Mouse (Mus musculus): ENCODE data around the gene Macf1. TPM values are rescaled to one million over a fixed set of nuclear protein-coding genes. Genes with fewer than 3 reads are reported as not detected.

The Macf1 gene
- polyA plus RNA-seq, 1 experiment = 88.5 TPM

DNA sequence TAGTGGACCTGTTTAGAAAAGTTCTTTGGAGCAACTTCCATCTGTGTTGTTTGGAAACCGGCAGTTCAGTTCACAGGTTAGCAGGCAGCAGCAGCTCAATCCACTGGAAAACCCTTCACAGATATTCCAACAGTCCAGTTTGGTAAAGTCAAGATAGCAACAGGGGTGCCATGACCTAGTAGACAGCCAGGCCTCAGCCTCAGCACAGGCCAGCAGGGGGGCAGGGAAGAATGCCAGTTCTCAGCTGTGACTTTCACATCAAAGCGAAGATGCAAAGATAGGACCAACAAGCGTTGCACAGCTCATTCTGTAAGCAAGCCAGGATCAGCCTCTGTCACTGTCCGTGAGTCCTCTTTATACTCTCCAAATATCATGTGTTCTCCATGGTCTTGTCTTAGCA lies 37.6 kb upstream of the Macf1 start:
- Histone ChIP-seq H3K27me3 (ENCODE audit: control insufficient read depth, insufficient read depth, insufficient read length) (no peaks in the 10 kb centered on the region), H3K36me3 (ENCODE audit: control insufficient read depth, insufficient read depth) (no peaks in the 10 kb centered on the region), H3ac (ENCODE audit: control insufficient read depth, insufficient read length) (no peak overlapping the region), H3K4me2 (ENCODE audit: low read depth) (no peak overlapping the region), H3K4me3 (no peak overlapping the region), H3K79me2 (ENCODE audit: control insufficient read depth, insufficient read depth) (peaks cover 11% of the 10 kb centered on the region)
- TF ChIP-seq POLR2A (IDR thresholded peaks at IDR 0.05; ENCODE audit: insufficient read length, low read depth) (no peak), MYOD1 (IDR thresholded peaks at IDR 0.05; ENCODE audit: control insufficient read depth in 1 of 3, insufficient read length in 2 of 3, low read depth in 2 of 3) (no peak), TCF12 (IDR thresholded peaks at IDR 0.05; ENCODE audit: insufficient read depth, poor library complexity, severe bottlenecking) (no peak), TCF3 (IDR thresholded peaks at IDR 0.05; ENCODE audit: insufficient read length, low read depth) (no peak), USF1 (IDR thresholded peaks at IDR 0.05; ENCODE audit: low read depth) (no peak), E2F4 (IDR thresholded peaks at IDR 0.05; ENCODE audit: insufficient read depth) (no peak), MYOG (IDR thresholded peaks at IDR 0.05; ENCODE audit: control insufficient read depth in 1 of 3, insufficient read depth in 1 of 3, insufficient read length in 2 of 3, low read depth in 2 of 3) (no peak), MAX (IDR thresholded peaks at IDR 0.05; ENCODE audit: low read depth) (no peak), SRF (IDR thresholded peaks at IDR 0.05; ENCODE audit: control insufficient read depth, insufficient read length, low read depth) (no peak), REST (IDR thresholded peaks at IDR 0.05; ENCODE audit: insufficient read depth, insufficient read length) (no peak), CEBPB (IDR thresholded peaks at IDR 0.05; ENCODE audit: insufficient read depth, poor library complexity, severe bottlenecking) (no peak), POLR2AphosphoS2 (IDR thresholded peaks at IDR 0.05; ENCODE audit: insufficient read length, low read depth) (no peak)

DNA sequence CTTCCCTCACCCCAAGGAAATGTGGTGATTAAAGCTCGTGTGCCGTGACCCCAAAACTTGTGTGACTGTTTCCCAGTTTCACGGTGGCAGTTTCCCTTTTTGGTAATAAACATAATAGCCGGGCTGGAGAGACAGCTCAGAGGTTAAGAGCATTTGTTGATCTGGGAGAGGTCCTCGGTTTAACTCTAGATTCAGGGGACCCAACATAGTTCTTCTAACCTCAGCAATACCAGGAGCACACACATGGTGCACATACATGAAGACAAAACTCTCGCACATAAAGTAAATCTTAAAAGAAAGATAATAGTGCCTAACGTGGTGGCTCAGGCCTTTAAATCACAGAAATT lies 34.2 kb upstream of the Macf1 start:
- peaks cover 19% of the 10 kb centered on the region for H3K79me2 ChIP-seq (ENCODE audit: control insufficient read depth, insufficient read depth)
- peak overlapping the region; percentile 93 for H3K4me3 ChIP-seq
- TF ChIP-seq MYOG (IDR thresholded peaks at IDR 0.05; ENCODE audit: control insufficient read depth in 1 of 3, insufficient read depth in 1 of 3, insufficient read length in 2 of 3, low read depth in 2 of 3) (no peak), TCF12 (IDR thresholded peaks at IDR 0.05; ENCODE audit: insufficient read depth, poor library complexity, severe bottlenecking) (no peak), POLR2AphosphoS2 (IDR thresholded peaks at IDR 0.05; ENCODE audit: insufficient read length, low read depth) (no peak), REST (IDR thresholded peaks at IDR 0.05; ENCODE audit: insufficient read depth, insufficient read length) (no peak), CEBPB (IDR thresholded peaks at IDR 0.05; ENCODE audit: insufficient read depth, poor library complexity, severe bottlenecking) (no peak), USF1 (IDR thresholded peaks at IDR 0.05; ENCODE audit: low read depth) (no peak), POLR2A (IDR thresholded peaks at IDR 0.05; ENCODE audit: insufficient read length, low read depth) (no peak), TCF3 (IDR thresholded peaks at IDR 0.05; ENCODE audit: insufficient read length, low read depth) (no peak), E2F4 (IDR thresholded peaks at IDR 0.05; ENCODE audit: insufficient read depth) (no peak), MYOD1 (IDR thresholded peaks at IDR 0.05; ENCODE audit: control insufficient read depth in 1 of 3, insufficient read length in 2 of 3, low read depth in 2 of 3) (no peak), SRF (IDR thresholded peaks at IDR 0.05; ENCODE audit: control insufficient read depth, insufficient read length, low read depth) (no peak), MAX (IDR thresholded peaks at IDR 0.05; ENCODE audit: low read depth) (no peak)
- peaks cover 13% of the 10 kb centered on the region for H3K36me3 ChIP-seq (ENCODE audit: control insufficient read depth, insufficient read depth)
- no peaks in the 10 kb centered on the region for H3K27me3 ChIP-seq (ENCODE audit: control insufficient read depth, insufficient read depth, insufficient read length)
- H3ac ChIP-seq (ENCODE audit: control insufficient read depth, insufficient read length) = peak overlapping the region; percentile 48
- peak overlapping the region; percentile 75 for H3K4me2 ChIP-seq (ENCODE audit: low read depth)

DNA sequence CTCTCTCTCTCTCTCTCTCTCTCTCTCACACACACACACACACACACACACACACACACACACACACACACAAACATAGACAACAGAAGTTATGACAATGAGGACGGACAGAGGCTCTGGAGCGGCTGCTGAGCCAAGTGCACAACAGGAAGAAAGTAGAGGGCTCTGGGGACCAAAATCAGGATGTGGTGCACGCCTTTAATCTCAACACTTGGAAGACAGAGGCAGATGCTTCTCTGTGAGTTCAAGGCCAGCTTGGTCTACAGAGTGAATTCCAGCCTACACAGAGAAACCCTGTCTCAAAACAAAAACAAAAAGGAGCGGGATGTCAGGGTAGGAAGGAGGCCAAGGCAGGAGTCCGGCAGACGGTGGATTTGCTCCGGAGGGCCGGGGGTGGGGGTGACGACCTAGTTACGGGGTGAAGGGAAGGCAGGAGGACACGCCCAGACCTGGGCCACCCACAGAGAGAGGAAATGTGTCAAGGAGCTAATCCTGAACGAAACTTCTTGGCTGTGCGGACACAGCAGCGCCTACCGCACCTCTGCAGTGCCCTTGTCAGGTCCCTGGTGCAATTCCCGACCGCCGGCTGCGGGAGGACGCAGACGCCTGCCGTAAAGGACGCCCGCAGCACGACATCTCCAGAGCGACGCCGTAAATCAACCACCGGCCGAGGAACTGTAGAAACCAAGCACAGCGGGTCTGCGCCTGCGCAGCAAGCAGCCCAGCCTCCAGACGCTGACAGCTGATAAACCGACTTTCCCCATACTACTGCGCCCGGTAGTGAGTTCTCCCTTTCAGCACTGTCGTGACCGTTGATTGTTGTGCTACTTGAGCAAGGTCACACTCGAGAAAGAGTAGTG lies 33.6 kb upstream of the Macf1 start, which contains the start of gene Ndufs5:
Gene Ndufs5, minus strand, starts transcription at position 629 of the 860 bp plus-strand sequence.
- peaks cover 13% of the 10 kb centered on the region for H3K36me3 ChIP-seq (ENCODE audit: control insufficient read depth, insufficient read depth)
- no peak for TF ChIP-seq USF1 (IDR thresholded peaks at IDR 0.05; ENCODE audit: low read depth)
- TF ChIP-seq MYOD1 (IDR thresholded peaks at IDR 0.05; ENCODE audit: control insufficient read depth in 1 of 3, insufficient read length in 2 of 3, low read depth in 2 of 3) = peak in 2 of 3 experiments; percentile 37 to 44
- TF ChIP-seq CEBPB (IDR thresholded peaks at IDR 0.05; ENCODE audit: insufficient read depth, poor library complexity, severe bottlenecking) = no peak
- peak in 2 of 3 experiments; percentile 49 to 64 for TF ChIP-seq MYOG (IDR thresholded peaks at IDR 0.05; ENCODE audit: control insufficient read depth in 1 of 3, insufficient read depth in 1 of 3, insufficient read length in 2 of 3, low read depth in 2 of 3)
- TF ChIP-seq SRF (IDR thresholded peaks at IDR 0.05; ENCODE audit: control insufficient read depth, insufficient read length, low read depth) = no peak
- TF ChIP-seq REST (IDR thresholded peaks at IDR 0.05; ENCODE audit: insufficient read depth, insufficient read length) = no peak
- TF ChIP-seq TCF3 (IDR thresholded peaks at IDR 0.05; ENCODE audit: insufficient read length, low read depth) = no peak
- TF ChIP-seq POLR2A (IDR thresholded peaks at IDR 0.05; ENCODE audit: insufficient read length, low read depth) = peak; percentile 91
- TF ChIP-seq E2F4 (IDR thresholded peaks at IDR 0.05; ENCODE audit: insufficient read depth) = no peak
- no peak for TF ChIP-seq TCF12 (IDR thresholded peaks at IDR 0.05; ENCODE audit: insufficient read depth, poor library complexity, severe bottlenecking)
- no peak for TF ChIP-seq MAX (IDR thresholded peaks at IDR 0.05; ENCODE audit: low read depth)
- TF ChIP-seq POLR2AphosphoS2 (IDR thresholded peaks at IDR 0.05; ENCODE audit: insufficient read length, low read depth) = peak; percentile 93
- peak within 1 kb of the TSS; percentile 92 for H3K4me2 ChIP-seq (ENCODE audit: low read depth)
- H3ac ChIP-seq (ENCODE audit: control insufficient read depth, insufficient read length) = peak within 1 kb of the TSS; percentile 48
- peaks cover 19% of the 10 kb centered on the region for H3K79me2 ChIP-seq (ENCODE audit: control insufficient read depth, insufficient read depth)
- no peaks in the 10 kb centered on the region for H3K27me3 ChIP-seq (ENCODE audit: control insufficient read depth, insufficient read depth, insufficient read length)
- H3K4me3 ChIP-seq = peak within 1 kb of the TSS; percentile 93

DNA sequence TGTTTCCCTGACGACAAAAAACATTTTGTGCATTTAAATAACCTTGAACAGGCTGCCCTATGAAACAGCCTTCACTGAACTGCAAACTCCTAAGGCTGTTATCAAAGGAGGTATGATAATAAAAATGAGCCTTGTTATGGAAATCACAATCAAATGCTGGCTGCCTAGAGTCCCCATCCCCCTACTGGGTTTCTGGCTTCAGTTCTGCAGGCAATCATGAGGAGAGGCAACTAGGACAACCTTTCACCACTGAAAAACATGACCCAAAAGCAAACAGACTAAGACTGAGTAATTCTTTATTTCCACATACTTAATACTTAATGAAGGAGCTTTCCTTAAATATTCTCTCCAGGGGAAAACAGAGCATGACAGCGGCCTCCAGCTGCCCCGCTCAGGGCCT lies 28.3 kb upstream of the Macf1 start:
- no peak overlapping the region for H3K4me3 ChIP-seq
- H3K79me2 ChIP-seq (ENCODE audit: control insufficient read depth, insufficient read depth) = peaks cover 15% of the 10 kb centered on the region
- no peak overlapping the region for H3K4me2 ChIP-seq (ENCODE audit: low read depth)
- no peak overlapping the region for H3ac ChIP-seq (ENCODE audit: control insufficient read depth, insufficient read length)
- no peak for TF ChIP-seq MYOG (IDR thresholded peaks at IDR 0.05; ENCODE audit: control insufficient read depth in 1 of 3, insufficient read depth in 1 of 3, insufficient read length in 2 of 3, low read depth in 2 of 3)
- TF ChIP-seq POLR2AphosphoS2 (IDR thresholded peaks at IDR 0.05; ENCODE audit: insufficient read length, low read depth) = no peak
- no peak for TF ChIP-seq E2F4 (IDR thresholded peaks at IDR 0.05; ENCODE audit: insufficient read depth)
- TF ChIP-seq TCF12 (IDR thresholded peaks at IDR 0.05; ENCODE audit: insufficient read depth, poor library complexity, severe bottlenecking) = no peak
- TF ChIP-seq TCF3 (IDR thresholded peaks at IDR 0.05; ENCODE audit: insufficient read length, low read depth) = no peak
- TF ChIP-seq REST (IDR thresholded peaks at IDR 0.05; ENCODE audit: insufficient read depth, insufficient read length) = no peak
- no peak for TF ChIP-seq USF1 (IDR thresholded peaks at IDR 0.05; ENCODE audit: low read depth)
- no peak for TF ChIP-seq MYOD1 (IDR thresholded peaks at IDR 0.05; ENCODE audit: control insufficient read depth in 1 of 3, insufficient read length in 2 of 3, low read depth in 2 of 3)
- TF ChIP-seq CEBPB (IDR thresholded peaks at IDR 0.05; ENCODE audit: insufficient read depth, poor library complexity, severe bottlenecking) = no peak
- no peak for TF ChIP-seq SRF (IDR thresholded peaks at IDR 0.05; ENCODE audit: control insufficient read depth, insufficient read length, low read depth)
- no peak for TF ChIP-seq POLR2A (IDR thresholded peaks at IDR 0.05; ENCODE audit: insufficient read length, low read depth)
- TF ChIP-seq MAX (IDR thresholded peaks at IDR 0.05; ENCODE audit: low read depth) = no peak
- H3K36me3 ChIP-seq (ENCODE audit: control insufficient read depth, insufficient read depth) = peaks cover 21% of the 10 kb centered on the region
- no peaks in the 10 kb centered on the region for H3K27me3 ChIP-seq (ENCODE audit: control insufficient read depth, insufficient read depth, insufficient read length)
